Mouse (Mus musculus): ENCODE data around the gene Scgb1b20.
"Not testable (repeated sequence)": the region's sequence is repeated elsewhere in the genome, so short reads cannot be mapped to it uniquely, and the experiment has no call there.

The Scgb1b20 gene

DNA sequence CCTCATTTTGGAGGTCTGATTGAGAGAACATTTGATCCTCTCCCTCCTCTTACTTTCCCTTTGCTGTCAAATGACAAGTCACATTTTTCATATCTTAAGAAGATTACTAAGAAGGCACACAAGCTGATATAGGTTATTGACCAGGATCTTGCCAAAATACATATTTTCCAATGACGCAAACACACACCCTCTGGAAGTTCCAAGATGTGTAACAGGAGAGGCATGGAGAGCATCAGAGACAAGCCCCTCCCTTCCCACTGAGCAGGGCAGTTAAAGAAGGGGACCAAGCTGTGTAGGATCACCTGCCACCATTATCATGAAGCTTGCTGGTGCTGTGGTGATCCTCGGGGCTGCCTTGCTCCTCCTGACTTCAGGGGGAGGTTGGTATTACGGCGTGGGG is at the start of gene Scgb1b20:
Gene Scgb1b20 (plus strand): TSS at position 301 of the 400 bp plus-strand sequence.
- not testable (repeated sequence) for DNase-seq (ENCODE audit: low spot score)

DNA sequence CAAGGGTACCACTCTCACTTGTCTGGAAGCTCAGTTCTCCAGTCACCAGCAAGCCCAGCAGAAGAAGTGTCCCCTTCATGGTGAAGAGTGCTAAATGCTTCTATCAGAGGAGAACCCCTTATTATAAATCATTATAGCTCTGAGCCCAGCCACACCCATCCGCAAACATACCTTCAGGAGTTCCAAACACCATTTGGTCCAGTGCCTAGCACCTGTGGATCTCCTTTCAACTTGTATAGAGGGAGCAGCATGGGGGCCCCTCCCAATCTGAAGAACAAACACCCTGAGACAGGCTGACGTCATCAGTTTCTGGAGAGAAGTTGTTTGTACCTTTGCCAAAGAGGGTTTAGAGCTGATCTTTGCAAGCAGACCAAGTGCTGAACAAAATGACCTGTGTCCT is 6.8 kb upstream of the Scgb1b20 start, which contains the start of gene Scgb2b20:
Gene Scgb2b20 (minus strand): TSS at position 101 of the 400 bp plus-strand sequence.
- DNase-seq (ENCODE audit: low spot score), result not testable (repeated sequence)

DNA sequence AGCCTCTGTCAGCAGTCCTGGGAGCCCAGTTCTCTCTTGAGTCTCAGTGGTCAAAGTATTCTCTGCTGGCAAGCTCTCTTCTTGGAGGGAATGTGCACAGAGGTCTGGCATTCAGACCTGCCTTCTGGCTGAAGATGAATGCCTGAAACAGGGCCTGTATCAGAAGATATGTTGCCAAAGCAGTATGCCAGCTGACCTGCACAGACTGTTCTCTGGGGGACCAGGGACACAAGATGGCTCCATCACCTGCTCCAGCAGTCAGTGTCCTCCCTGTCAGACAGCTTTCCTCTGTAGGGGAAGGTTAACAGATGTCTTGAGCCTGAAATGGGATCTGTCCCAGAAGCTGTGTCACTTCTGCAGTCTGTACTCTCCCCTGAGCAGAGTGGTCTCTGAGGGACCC is 26.7 kb downstream of the Scgb1b20 start:
- DNase-seq (ENCODE audit: low spot score), result not testable (repeated sequence)

DNA sequence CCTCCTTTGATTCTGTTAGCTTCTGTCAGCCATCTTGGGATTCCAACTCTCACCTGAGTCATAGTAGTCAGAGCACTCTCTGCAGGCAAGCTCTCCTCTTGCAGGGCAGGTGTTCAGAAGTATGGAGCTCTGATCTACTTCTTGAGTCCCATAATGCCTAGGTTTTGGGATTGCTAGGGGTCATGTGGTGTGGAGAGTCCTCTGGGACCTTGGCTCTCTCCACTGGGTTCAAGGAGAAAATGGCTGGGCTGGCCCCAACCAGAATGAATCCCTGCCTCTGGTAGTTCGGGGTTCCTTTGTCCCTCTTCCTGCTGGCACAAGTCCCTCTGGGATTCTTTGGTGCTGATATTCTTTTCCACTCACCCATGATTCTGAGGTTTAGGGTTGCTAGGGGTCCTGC is 28.6 kb downstream of the Scgb1b20 start:
- DNase-seq (ENCODE audit: low spot score), result no peak

DNA sequence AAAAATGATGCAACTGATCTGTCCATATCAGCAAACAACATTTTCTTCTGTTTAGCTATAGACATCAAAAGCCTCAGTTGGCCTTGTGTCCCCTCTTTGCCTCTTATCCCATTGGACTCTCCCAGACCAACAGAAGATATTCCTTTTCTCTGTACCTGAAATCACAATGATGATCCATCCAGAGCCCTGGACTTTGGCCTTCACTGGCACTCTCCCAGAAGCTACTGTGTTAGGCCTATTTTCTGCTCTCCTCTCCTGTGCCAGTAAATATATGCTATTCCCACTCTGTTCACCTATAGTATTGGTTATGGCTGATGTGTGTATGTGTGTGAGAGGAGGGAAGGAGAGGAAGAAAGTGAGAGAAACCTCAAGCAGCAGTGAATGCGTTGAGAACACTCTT is 36.6 kb downstream of the Scgb1b20 start:
- not testable (repeated sequence) for DNase-seq (ENCODE audit: low spot score)

Data from layer of hippocampus, adult 11-12 months (tissue).